Mouse (Mus musculus): Measurements from ENCODE around the gene Fam210b.

Gene Fam210b

DNA sequence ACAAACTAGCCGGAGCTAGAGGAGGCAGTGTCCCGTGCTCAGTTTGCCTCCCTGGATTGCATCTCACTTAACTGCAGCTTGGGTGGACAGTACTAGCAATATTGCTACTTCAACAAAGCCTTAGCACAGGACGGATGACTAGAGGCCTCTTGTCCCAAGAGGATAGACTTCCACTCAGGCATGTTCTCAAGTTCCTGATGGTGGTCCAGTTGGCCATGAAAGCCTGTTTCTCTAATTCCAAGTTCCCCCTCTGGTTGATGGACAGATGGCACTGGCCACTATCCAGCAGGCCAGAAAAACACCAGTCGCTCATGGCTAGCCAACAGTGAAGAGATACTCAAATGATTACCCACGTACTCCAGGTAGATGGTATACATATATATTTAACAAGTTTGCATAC lies 10.5 kb downstream of the Fam210b start:
- Histone ChIP-seq H3K4me1 (replicated peaks; ENCODE audit: low read depth, low read length) (peaks cover 25% of the 10 kb centered on the region), H3K27me3 (ENCODE audit: insufficient read depth, low read length) (no peaks in the 10 kb centered on the region), H3K36me3 (ENCODE audit: insufficient read depth, low read length) (peaks cover 73% of the 10 kb centered on the region), H3K9me3 (ENCODE audit: low read length) (no peaks in the 10 kb centered on the region), H3K4me3 (replicated peaks; ENCODE audit: low read length) (no peak overlapping the region)
- no peak for TF ChIP-seq POU5F1 (IDR thresholded peaks at IDR 0.05; ENCODE audit: borderline replicate concordance, low read length)
- no peak for TF ChIP-seq CTCF (conservative IDR thresholded peaks at IDR 0.05; ENCODE audit: low read length)
- no peak for TF ChIP-seq NANOG (IDR thresholded peaks at IDR 0.05; ENCODE audit: borderline replicate concordance, low read length)

DNA sequence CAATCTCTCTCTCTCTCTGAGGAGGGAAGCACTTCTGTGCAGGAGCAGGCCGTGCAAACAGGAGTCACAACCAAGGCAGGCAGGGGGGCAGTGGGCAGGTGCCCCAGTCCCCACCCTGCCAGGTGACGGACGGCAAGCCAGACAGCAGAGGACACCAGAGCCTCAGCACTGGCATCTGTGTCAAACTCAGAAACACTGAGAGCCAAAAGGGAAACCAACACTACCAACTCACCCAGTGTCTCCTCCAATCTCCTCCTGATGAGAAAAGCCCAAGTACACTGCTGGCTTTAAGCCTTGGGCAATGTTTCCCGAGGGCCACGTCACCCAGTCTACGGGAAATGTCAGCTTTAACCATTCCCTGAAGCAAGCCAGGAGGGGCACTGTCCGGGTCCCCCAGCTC lies 17.8 kb downstream of the Fam210b start:
- Histone ChIP-seq H3K36me3 (ENCODE audit: insufficient read depth, low read length) (peaks cover 99% of the 10 kb centered on the region), H3K4me1 (replicated peaks; ENCODE audit: low read depth, low read length) (peaks cover 54% of the 10 kb centered on the region), H3K9me3 (ENCODE audit: low read length) (no peaks in the 10 kb centered on the region), H3K4me3 (replicated peaks; ENCODE audit: low read length) (no peak overlapping the region), H3K27me3 (ENCODE audit: insufficient read depth, low read length) (no peaks in the 10 kb centered on the region)
- TF ChIP-seq POU5F1 (IDR thresholded peaks at IDR 0.05; ENCODE audit: borderline replicate concordance, low read length) (no peak), NANOG (IDR thresholded peaks at IDR 0.05; ENCODE audit: borderline replicate concordance, low read length) (no peak), CTCF (conservative IDR thresholded peaks at IDR 0.05; ENCODE audit: low read length) (no peak)

DNA sequence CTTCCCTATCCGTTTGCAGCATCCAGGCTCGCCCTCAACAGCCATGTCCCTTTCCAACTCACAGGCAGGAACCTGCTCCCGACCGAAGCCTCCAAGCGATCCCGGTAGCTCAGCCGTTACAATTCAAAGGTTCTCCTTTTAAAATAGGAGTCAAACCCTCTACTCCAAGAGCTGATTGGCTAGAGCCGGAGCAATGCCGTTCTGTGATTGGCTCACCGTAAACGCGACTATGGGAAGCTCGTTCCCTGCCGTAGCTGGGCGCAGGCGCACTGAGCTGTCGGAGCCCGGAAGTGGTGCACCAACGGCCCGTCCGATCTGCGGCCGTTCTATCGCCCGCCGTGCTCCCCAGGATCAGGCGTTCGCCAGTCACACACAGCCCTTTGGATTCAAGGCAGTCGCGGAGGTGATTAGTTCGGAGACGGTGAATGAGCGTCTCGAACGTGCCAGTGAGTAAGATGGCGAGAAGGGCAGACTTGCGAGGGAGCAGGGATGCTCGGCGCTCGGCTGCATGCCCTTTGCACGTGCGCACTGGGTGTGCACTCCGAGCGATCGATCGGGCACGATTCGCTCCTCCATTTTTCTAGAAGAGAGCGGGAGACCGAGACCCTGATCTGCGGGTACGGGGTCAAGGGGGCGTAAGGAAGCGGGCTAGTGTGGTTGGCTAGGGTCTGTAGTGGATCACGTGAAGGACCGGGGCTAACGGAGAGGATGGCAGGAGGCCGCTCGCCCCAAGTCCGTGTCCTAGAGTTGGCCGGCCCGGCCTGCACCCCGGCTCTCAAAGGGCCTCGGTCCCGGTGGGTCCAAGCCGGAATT lies 25.3 kb downstream of the Fam210b start, which contains the start of the genes Aurka and Cstf1:
Aurka (minus strand) TSS at position 125 of the 813 bp plus-strand sequence.
Cstf1 (plus strand) TSS at position 271 of the 813 bp plus-strand sequence.
- TF ChIP-seq CTCF (conservative IDR thresholded peaks at IDR 0.05; ENCODE audit: low read length): no peak
- TF ChIP-seq NANOG (IDR thresholded peaks at IDR 0.05; ENCODE audit: borderline replicate concordance, low read length): no peak
- TF ChIP-seq POU5F1 (IDR thresholded peaks at IDR 0.05; ENCODE audit: borderline replicate concordance, low read length): no peak
- Histone ChIP-seq H3K9me3 (ENCODE audit: low read length) (no peaks in the 10 kb centered on the region), H3K36me3 (ENCODE audit: insufficient read depth, low read length) (peaks cover 63% of the 10 kb centered on the region), H3K4me3 (replicated peaks; ENCODE audit: low read length) (peak within 1 kb of the TSS; percentile 96), H3K27me3 (ENCODE audit: insufficient read depth, low read length) (no peaks in the 10 kb centered on the region), H3K4me1 (replicated peaks; ENCODE audit: low read depth, low read length) (peaks cover 64% of the 10 kb centered on the region)

DNA sequence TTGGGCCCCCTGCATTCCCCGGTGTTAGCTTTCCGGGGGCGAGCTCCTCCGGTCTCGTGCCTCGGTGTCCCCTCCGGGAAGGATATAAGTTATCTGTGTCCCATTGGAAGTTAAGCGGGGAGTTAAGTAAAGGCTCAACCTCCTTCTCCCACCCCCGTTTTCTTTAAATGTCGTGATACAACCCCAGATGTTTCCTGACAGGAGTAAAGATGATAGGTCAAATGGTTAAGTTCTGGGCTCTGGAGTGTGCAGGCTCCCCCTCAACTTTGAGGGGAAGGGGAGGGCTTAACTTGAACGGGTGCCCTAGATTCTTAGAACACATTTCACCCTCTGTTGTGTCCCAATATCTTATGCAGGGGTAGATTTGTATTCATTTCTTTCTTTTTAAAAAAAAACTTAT lies 25.9 kb downstream of the Fam210b start:
- Histone ChIP-seq H3K4me3 (replicated peaks; ENCODE audit: low read length) (peak overlapping the region; percentile 96), H3K9me3 (ENCODE audit: low read length) (no peaks in the 10 kb centered on the region), H3K36me3 (ENCODE audit: insufficient read depth, low read length) (peaks cover 63% of the 10 kb centered on the region), H3K4me1 (replicated peaks; ENCODE audit: low read depth, low read length) (peaks cover 70% of the 10 kb centered on the region), H3K27me3 (ENCODE audit: insufficient read depth, low read length) (no peaks in the 10 kb centered on the region)
- TF ChIP-seq CTCF (conservative IDR thresholded peaks at IDR 0.05; ENCODE audit: low read length): no peak
- TF ChIP-seq NANOG (IDR thresholded peaks at IDR 0.05; ENCODE audit: borderline replicate concordance, low read length): no peak
- TF ChIP-seq POU5F1 (IDR thresholded peaks at IDR 0.05; ENCODE audit: borderline replicate concordance, low read length): no peak

DNA sequence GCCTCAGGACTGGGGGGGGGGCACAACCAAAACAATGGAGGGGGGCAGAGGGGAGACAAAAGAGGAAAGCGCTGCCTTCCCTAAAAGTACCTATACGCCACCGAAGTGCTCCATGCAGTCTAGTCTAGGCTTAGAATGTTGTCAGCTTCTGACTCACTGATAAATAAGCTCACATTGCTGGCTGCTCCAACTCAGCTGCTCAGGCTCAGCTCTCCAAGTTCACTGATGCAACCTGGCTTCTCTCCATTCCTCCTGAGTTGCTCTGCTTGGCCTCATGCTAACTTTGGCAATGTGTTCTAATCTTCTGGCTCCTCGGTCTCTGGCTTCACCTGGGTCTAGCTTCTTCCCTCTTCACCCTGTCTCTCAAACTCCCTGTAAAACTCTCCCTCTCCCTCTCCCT lies 31.2 kb downstream of the Fam210b start:
- H3K36me3 ChIP-seq (ENCODE audit: insufficient read depth, low read length): peaks cover 86% of the 10 kb centered on the region
- no peaks in the 10 kb centered on the region for H3K9me3 ChIP-seq (ENCODE audit: low read length)
- no peaks in the 10 kb centered on the region for H3K27me3 ChIP-seq (ENCODE audit: insufficient read depth, low read length)
- peaks cover 90% of the 10 kb centered on the region for H3K4me1 ChIP-seq (replicated peaks; ENCODE audit: low read depth, low read length)
- H3K4me3 ChIP-seq (replicated peaks; ENCODE audit: low read length): 0 out of 2 replicates have a peak overlapping the region, but pooled peaks have one; percentile 20
- no peak for TF ChIP-seq CTCF (conservative IDR thresholded peaks at IDR 0.05; ENCODE audit: low read length)
- TF ChIP-seq POU5F1 (IDR thresholded peaks at IDR 0.05; ENCODE audit: borderline replicate concordance, low read length): no peak
- no peak for TF ChIP-seq NANOG (IDR thresholded peaks at IDR 0.05; ENCODE audit: borderline replicate concordance, low read length)

DNA sequence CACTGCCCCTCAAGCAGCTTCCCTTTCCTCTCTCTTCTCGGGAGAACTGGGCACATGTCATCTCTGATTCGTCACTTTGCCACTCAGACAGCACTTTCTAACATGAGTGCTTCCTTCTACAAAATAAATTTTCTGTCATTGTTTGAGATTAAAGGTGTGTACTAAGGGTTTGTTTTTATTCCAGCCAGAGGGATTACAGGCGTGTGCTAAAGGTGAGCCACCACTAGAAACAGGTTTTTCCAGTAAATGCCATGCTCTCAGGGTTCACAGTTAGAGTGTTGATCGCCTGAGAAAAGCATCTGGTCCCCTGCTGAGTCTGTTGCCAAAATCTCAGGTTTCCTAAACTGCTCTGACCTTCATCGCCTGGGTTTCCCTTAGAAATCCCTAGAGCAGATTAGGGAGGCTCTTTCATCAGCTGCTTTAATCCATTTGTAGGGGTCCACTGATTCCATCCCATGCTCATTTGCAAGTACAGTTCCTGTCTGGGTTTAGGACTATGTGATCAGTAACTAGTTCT lies 31.7 kb downstream of the Fam210b start:
- H3K4me1 ChIP-seq (replicated peaks; ENCODE audit: low read depth, low read length): peaks cover 90% of the 10 kb centered on the region
- no peaks in the 10 kb centered on the region for H3K9me3 ChIP-seq (ENCODE audit: low read length)
- TF ChIP-seq POU5F1 (IDR thresholded peaks at IDR 0.05; ENCODE audit: borderline replicate concordance, low read length) (no peak), CTCF (conservative IDR thresholded peaks at IDR 0.05; ENCODE audit: low read length) (no peak), NANOG (IDR thresholded peaks at IDR 0.05; ENCODE audit: borderline replicate concordance, low read length) (peak; percentile 82)
- no peaks in the 10 kb centered on the region for H3K27me3 ChIP-seq (ENCODE audit: insufficient read depth, low read length)
- H3K36me3 ChIP-seq (ENCODE audit: insufficient read depth, low read length): peaks cover 92% of the 10 kb centered on the region
- no peak overlapping the region for H3K4me3 ChIP-seq (replicated peaks; ENCODE audit: low read length)

DNA sequence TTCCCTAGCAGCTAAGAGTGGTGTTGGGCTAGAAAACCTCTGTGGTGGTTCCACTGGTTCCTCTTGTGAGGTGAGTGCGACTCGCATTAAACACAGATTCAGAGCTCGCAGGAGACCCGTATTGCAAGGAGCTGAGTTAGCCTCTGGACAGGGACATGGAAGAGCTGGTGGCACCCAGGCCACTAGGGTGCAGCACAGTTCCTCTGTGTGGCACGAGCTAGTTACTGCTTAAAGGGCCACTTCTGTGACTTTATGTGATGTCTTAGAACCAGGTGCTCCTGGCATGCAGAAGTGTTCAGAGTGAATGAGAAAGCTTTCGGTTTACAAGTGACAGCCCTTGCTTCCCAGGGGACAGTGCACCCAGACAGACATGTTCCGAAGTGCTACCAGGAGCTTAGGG lies 33.0 kb downstream of the Fam210b start:
- Histone ChIP-seq H3K36me3 (ENCODE audit: insufficient read depth, low read length) (peaks cover 96% of the 10 kb centered on the region), H3K27me3 (ENCODE audit: insufficient read depth, low read length) (no peaks in the 10 kb centered on the region), H3K4me3 (replicated peaks; ENCODE audit: low read length) (no peak overlapping the region), H3K9me3 (ENCODE audit: low read length) (no peaks in the 10 kb centered on the region), H3K4me1 (replicated peaks; ENCODE audit: low read depth, low read length) (peaks cover 88% of the 10 kb centered on the region)
- no peak for TF ChIP-seq POU5F1 (IDR thresholded peaks at IDR 0.05; ENCODE audit: borderline replicate concordance, low read length)
- TF ChIP-seq CTCF (conservative IDR thresholded peaks at IDR 0.05; ENCODE audit: low read length): peak; percentile 23

DNA sequence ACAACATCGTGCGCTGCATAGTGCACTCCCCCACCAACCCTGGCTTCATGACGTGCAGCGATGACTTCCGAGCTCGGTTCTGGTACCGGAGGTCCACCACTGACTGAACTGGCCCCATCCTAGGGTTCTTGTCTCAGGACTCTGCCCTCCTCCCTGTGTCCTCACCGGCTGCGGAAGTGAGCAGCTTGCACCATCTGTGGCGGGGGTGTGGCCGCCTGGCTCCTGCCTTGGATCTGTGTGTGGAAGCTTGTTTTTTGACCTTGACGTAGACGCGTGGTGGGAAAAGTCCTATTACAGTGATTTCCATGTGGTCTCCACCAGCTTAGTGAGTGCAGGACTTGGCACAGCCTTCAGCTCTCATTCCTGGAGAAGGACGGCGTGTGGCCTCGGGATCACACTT lies 35.1 kb downstream of the Fam210b start:
- no peak for TF ChIP-seq CTCF (conservative IDR thresholded peaks at IDR 0.05; ENCODE audit: low read length)
- H3K36me3 ChIP-seq (ENCODE audit: insufficient read depth, low read length): peaks cover 79% of the 10 kb centered on the region
- no peaks in the 10 kb centered on the region for H3K9me3 ChIP-seq (ENCODE audit: low read length)
- no peaks in the 10 kb centered on the region for H3K27me3 ChIP-seq (ENCODE audit: insufficient read depth, low read length)
- H3K4me1 ChIP-seq (replicated peaks; ENCODE audit: low read depth, low read length): peaks cover 74% of the 10 kb centered on the region
- H3K4me3 ChIP-seq (replicated peaks; ENCODE audit: low read length): peak overlapping the region; percentile 41

Measured in E14TG2a.4 (cell line).